12 mouse cellular contexts compared by ENCODE assay signal in the genomic region with DNA sequence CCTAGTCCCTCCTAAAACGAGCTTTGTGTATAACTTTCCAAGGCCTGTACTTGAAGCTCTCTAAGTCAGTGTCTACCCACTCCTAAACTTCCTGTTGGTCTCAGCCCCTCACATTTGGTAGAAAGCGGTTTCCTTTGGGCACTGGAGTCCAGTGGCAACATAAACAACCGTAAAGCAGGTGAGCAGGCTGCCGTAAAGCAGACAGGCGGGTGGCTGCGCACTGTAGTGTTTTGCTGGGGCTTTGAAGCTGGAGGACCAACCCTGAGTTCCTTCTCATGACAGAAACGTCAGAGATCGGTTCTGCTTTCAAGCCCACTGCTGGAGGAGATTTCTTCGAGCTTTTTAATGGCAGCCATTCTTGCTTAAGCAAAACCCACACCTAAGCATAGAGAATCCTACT. TPM values are rescaled to one million over a fixed set of nuclear protein-coding genes. Genes with fewer than 3 reads are reported as not detected.
DNase-seq lines count a peak whose midpoint lies in the region; ATAC-seq and TF ChIP-seq lines count a peak whose summit lies in the region.
"Had no signal": no experiment of that assay in that cellular context is flagged by ENCODE, and none has a peak within 500 bp of the region (broad histone marks: within the 10 kb centered on the region; RNA-seq: fewer than 3 reads in every experiment).

No protein-coding gene starts in this region.

- WGBS in bone marrow, adult 2 months = 65% methylated on average over 9 of the region's 9 CpGs
- WGBS in limb, embryonic 13.5 days = 70% methylated on average over 9 of the region's 9 CpGs

- peaks cover 1% of the 10 kb centered on the region; the same call in 1 of the 2 replicates for H3K4me1 ChIP-seq in bone marrow, adult 2 months (ENCODE audit: control insufficient read depth, insufficient read depth, low read length)
- peaks cover 60% of the 10 kb centered on the region for H3K4me1 ChIP-seq in limb, embryonic 13.5 days

- H3K9ac ChIP-seq in limb, embryonic 13.5 days = no peak overlapping the region
- H3K9ac ChIP-seq: hindbrain, embryonic 12.5 days; liver, embryonic 15.5 days had no signal

- H3K9me3 ChIP-seq in limb, embryonic 13.5 days = no peaks in the 10 kb centered on the region
- H3K9me3 ChIP-seq: hindbrain, embryonic 12.5 days; liver, embryonic 15.5 days; midbrain, embryonic 10.5 days had no signal

- peaks cover 46% of the 10 kb centered on the region for H3K36me3 ChIP-seq in limb, embryonic 13.5 days

- no peak overlapping the region for H3K4me2 ChIP-seq in limb, embryonic 13.5 days (replicated peaks)
- H3K4me2 ChIP-seq: hindbrain, embryonic 12.5 days; liver, embryonic 15.5 days had no signal

- H3K27ac ChIP-seq in layer of hippocampus, adult 2 months = peak overlapping the region; percentile 64
- peak overlapping the region; percentile 33; the same call in 1 of the 2 replicates for H3K27ac ChIP-seq in bone marrow, adult 2 months (ENCODE audit: control insufficient read depth, insufficient read depth, low read depth, low read length, poor library complexity)
- H3K27ac ChIP-seq in limb, embryonic 13.5 days = peak overlapping the region; percentile 67; the same call in 1 of the 2 replicates
- H3K27ac ChIP-seq: hindbrain, embryonic 12.5 days; midbrain, embryonic 10.5 days had no signal

- TF ChIP-seq POLR2A in bone marrow, adult 2 months (IDR thresholded peaks at IDR 0.05; ENCODE audit: borderline replicate concordance, control insufficient read depth, low read depth, low read length) = no peak

- no peak for ATAC-seq in limb, embryonic 13.5 days (ENCODE audit: low FRiP score, low read depth)

- TF ChIP-seq CTCF in layer of hippocampus, adult 2 months (conservative IDR thresholded peaks at IDR 0.05) = no peak
- no peak for TF ChIP-seq CTCF in bone marrow, adult 2 months (IDR thresholded peaks at IDR 0.05; ENCODE audit: control insufficient read depth, insufficient read depth, low read length)

- DNase-seq in heart, adult 11 months = peak; percentile 91
- DNase-seq in heart, adult 9 months (ENCODE audit: low spot score in 2 of 2) = no peak
- no peak for DNase-seq in layer of hippocampus, adult 2 months (ENCODE audit: low spot score in 2 of 2)
- DNase-seq in layer of hippocampus, adult 9-11 months = no peak
- DNase-seq in spleen, adult 12 weeks (ENCODE audit: low spot score) = no peak
- no peak for DNase-seq in spleen, postnatal 14 days (ENCODE audit: low spot score in 2 of 2)

- H3K4me3 ChIP-seq in layer of hippocampus, adult 2 months = no peak overlapping the region
- H3K4me3 ChIP-seq in bone marrow, adult 2 months (replicated peaks; ENCODE audit: control insufficient read depth, low read depth, low read length) = no peak overlapping the region
- no peak overlapping the region for H3K4me3 ChIP-seq in limb, embryonic 13.5 days
- H3K4me3 ChIP-seq: erythroblast, embryonic 14.5 days; hindbrain, embryonic 12.5 days; liver, embryonic 15.5 days; midbrain, embryonic 10.5 days had no signal

- H3K27me3 ChIP-seq in limb, embryonic 13.5 days = no peaks in the 10 kb centered on the region
- H3K27me3 ChIP-seq: hindbrain, embryonic 12.5 days; liver, embryonic 15.5 days had no signal

RNA-seq across cellular contexts. Expression of gene Myom1, which starts 9.8 kb away (rescaled TPM):
- total RNA-seq in layer of hippocampus, adult 2 months (2021) = 1 to 10 TPM; 2.2 to 2.8 TPM
- polyA plus RNA-seq in bone marrow, adult 2 months (2011; ENCODE audit: insufficient read depth, insufficient read length, low replicate concordance, missing spikeins) = 88.3 and 111 TPM in 2 replicates
- polyA plus RNA-seq in limb, embryonic 13.5 days (2015; fragmentation: Nextera tagmentation; extraction: Ambion mirVana) = 15.0 and 15.2 TPM in 2 replicates
- polyA plus RNA-seq: erythroblast, embryonic 14.5 days had no signal

RNA-seq across cellular contexts. Expression of gene Myl12a, which starts 10.0 kb away (rescaled TPM):
- total RNA-seq in layer of hippocampus, adult 2 months (2021) = 10 to 100 TPM; 38.9 to 41.1 TPM
- polyA plus RNA-seq in bone marrow, adult 2 months (2011; ENCODE audit: insufficient read depth, insufficient read length, low replicate concordance, missing spikeins) = 53.9 and 119 TPM in 2 replicates
- 700 and 703 TPM in 2 replicates for polyA plus RNA-seq in limb, embryonic 13.5 days (2015; fragmentation: Nextera tagmentation; extraction: Ambion mirVana)
